Mouse (Mus musculus) spleen, adult 2 months (tissue): Measurements from ENCODE around the gene Pbx4.

ENCODE experiments used
- CTCF ChIP-seq: fragments of 200-500 bp; IDR thresholded peaks from 2 replicates; pipeline ENCODE4 v1.5.1; 2011; ENCODE audit warnings: mild to moderate bottlenecking, inconsistent platforms; ENCODE audit not compliant: insufficient read depth, insufficient read length, insufficient replicate concordance; ENCODE audit errors: extremely low read depth
- POLR2A ChIP-seq: fragments of 200-500 bp; IDR thresholded peaks from 2 replicates; pipeline ENCODE4 v1.6.1; 2011; ENCODE audit warnings: low read depth, low read length, inconsistent platforms

- TF ChIP-seq POLR2A (no peak; the same call in none of the 2 replicates), CTCF (no peak)
These were observed 70.8 kb downstream of the Pbx4 start for GRCm38 (mm10) chr8:69903063-69903542.
